Mouse (Mus musculus): ENCODE measurements around the gene Ice2.

Ice2 gene

GRCm38 (mm10) chr9:69463046-69463445 is 65.3 kb downstream of the Ice2 start:
- DNase-seq, result no peak

DNA sequence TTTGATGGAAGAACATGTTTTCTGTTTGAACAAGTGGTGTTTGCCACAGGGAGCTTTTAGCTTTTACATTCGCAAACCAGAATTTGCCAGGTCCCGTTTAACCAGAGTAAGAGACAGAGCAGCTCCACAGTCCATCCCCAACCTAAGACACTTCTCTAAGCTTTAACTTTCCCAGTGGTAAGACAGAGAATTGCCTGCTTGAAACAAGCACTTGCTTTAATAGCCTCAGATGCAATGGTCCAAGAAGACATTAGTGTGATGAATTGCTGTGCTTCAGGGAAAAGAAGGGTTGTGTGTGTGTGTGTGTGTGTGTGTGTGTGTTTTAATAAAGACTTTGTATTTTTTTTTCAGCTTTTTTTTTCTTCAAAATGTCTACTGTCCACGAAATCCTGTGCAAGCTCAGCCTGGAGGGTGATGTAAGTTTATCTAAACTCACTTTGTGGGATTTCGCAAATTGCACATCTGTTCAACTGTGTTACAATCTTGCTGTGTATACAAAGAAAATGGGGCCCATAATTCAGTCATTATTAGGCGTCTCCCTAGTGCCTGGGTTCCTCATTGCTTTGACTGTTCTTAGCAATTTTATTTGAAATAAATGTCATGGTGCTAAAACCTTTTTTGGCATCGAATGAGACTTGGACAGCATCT is 66.5 kb downstream of the Ice2 start:
- DNase-seq, result no peak

- DNase-seq, result no peak
These were observed 68.4 kb downstream of the Ice2 start for GRCm38 (mm10) chr9:69466098-69466497.

DNA sequence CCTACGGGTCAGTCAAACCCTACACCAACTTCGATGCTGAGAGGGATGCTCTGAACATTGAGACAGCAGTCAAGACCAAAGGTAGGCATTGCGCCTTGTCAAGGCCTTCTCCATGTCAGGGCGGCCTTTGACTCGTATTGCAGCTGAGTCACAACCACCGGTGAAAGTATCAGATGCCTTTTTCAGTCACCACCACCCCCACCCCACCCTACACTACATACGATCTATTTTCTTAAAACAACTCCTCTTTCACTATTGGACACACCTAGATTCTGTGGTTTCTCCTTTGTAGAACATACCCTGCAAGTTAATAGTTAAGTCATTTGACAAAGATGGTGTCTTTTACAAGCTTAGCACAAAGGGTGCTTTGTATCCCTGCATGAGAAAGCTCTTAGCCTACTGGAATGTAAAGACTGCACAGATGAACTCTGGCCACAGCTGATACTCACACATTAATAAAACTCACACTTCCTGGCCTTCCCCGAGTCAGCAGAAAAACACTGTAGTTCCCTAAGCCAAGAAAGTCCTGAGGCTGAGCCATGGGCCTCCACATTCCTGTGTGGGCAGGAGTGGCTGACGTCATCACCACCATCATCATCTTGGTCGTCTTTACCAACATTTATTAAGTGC is 69.7 kb downstream of the Ice2 start:
- no peak for DNase-seq

- peak; percentile 33 for DNase-seq
These were observed 71.3 kb downstream of the Ice2 start for GRCm38 (mm10) chr9:69468991-69469390.

DNA sequence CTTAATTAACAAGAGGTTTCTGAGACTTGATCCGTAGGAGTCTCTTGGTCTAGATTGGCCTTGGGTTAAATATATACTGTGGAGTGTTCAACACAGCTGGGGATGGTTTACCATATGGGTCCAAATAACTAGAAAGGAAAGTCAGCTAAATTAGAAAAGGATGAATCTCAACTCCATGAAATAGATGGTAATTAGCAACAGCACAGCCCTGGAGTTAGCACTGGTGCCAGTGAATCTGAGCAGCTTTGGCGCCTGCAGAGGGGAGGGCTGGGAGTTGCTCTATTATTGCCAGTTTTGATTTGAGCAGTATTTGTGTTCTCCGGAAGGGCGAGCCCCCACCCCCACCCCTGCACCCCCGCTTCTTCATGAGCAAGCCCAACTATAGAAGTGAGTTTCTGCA is 72.7 kb downstream of the Ice2 start:
- DNase-seq, result no peak

DNA sequence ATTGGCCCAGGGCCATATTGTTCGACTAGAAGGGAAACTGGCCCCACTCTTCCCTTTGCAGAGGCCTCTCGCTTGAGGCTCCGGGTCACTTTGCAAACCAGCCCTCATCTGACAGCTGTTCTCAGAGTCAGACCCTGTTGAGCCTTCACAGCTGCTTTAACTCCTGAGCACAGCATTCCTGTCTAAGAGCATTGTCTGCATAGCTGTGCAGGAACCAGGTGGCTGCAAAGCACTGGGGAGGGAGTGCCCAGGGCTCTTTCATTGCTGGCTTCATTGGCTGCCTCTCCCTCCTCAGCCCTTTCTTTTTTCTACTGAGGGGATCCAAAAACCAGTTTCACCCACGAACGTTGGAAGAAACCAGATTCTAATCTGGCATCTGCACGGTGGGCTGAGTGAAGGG is 73.2 kb downstream of the Ice2 start:
- no peak for DNase-seq

- DNase-seq, result peak; percentile 73
These were observed 75.0 kb downstream of the Ice2 start for GRCm38 (mm10) chr9:69472724-69473123.

DNA sequence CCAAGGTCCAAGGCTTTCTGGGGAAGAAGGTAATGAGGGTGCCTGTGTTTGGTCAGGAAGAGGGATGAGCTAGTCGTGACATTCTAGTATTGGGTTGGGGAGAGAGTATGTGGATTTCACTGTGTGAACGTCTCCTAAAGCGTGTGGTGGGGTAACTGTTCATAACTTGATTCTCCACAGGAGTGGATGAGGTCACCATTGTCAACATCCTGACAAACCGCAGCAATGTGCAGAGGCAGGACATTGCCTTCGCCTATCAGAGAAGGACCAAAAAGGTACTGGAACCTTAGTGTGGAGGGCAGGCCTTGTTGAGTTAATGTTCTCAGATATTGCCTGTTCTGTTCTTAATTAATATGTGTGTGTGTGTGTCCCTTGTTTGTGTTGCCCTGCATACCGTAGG is 78.2 kb downstream of the Ice2 start:
- no peak for DNase-seq

- no peak for DNase-seq
These were observed 79.6 kb downstream of the Ice2 start for GRCm38 (mm10) chr9:69477195-69477823.

GRCm38 (mm10) chr9:69477824-69478222 is 80.1 kb downstream of the Ice2 start:
- no peak for DNase-seq

GRCm38 (mm10) chr9:69480344-69480743 is 82.6 kb downstream of the Ice2 start:
- DNase-seq, result peak; percentile 53
